Mouse (Mus musculus) heart, embryonic 16.5 days (tissue): ENCODE data around the gene Tgm1. TPM values are rescaled to one million over a fixed set of nuclear protein-coding genes. Genes with fewer than 3 reads are reported as not detected.

ENCODE experiments used
- polyA plus RNA-seq: library from polyadenylated mRNA; unstranded; fragments of >200 nt; fragmentation: Nextera tagmentation; extraction: Ambion mirVana; gene quantifications from 2 replicates; pipeline ENCODE4 v1.2.1, GENCODE M21; 2015

The Tgm1 gene
- polyA plus RNA-seq, 1 experiment from 2014 or later = 0.45 TPM

Other genes starting within 250 kb of the Tgm1 start
- 67.2 and 68.9 TPM in 2 replicates for gene Dhrs4, start 235.2 kb downstream of the Tgm1 start, polyA plus RNA-seq
- gene Carmil3, start 223.3 kb downstream of the Tgm1 start, polyA plus RNA-seq = 1.3 and 1.9 TPM in 2 replicates
- 0.21 and 0.24 TPM in 2 replicates for gene Cpne6, start 203.5 kb downstream of the Tgm1 start, polyA plus RNA-seq
- gene Nrl, start 188.9 kb downstream of the Tgm1 start, polyA plus RNA-seq = 0.05 TPM in 1 of 2 replicates, not detected in the other
- 36.8 and 42.8 TPM in 2 replicates for gene Pck2, start 173.7 kb downstream of the Tgm1 start, polyA plus RNA-seq
- gene Dcaf11, start 153.9 kb downstream of the Tgm1 start, polyA plus RNA-seq = 75.1 and 75.5 TPM in 2 replicates
- 1.2 and 1.5 TPM in 2 replicates for gene A730061H03Rik, start 153.5 kb downstream of the Tgm1 start, polyA plus RNA-seq
- gene Fitm1, start 138.3 kb downstream of the Tgm1 start, polyA plus RNA-seq = 79.4 and 85.6 TPM in 2 replicates
- 223 and 227 TPM in 2 replicates for gene Psme1, start 135.8 kb downstream of the Tgm1 start, polyA plus RNA-seq
- 24.0 and 26.5 TPM in 2 replicates for gene Emc9, start 128.6 kb downstream of the Tgm1 start, polyA plus RNA-seq
- 207 TPM in 2 replicates for gene Psme2, start 122.8 kb downstream of the Tgm1 start, polyA plus RNA-seq
- 15.7 and 18.6 TPM in 2 replicates for gene Rnf31, start 122.2 kb downstream of the Tgm1 start, polyA plus RNA-seq
- 11.5 and 15.3 TPM in 2 replicates for gene Irf9, start 110.4 kb downstream of the Tgm1 start, polyA plus RNA-seq
- 4.8 and 7.3 TPM in 2 replicates for gene Rec8, start 95.9 kb downstream of the Tgm1 start, polyA plus RNA-seq
- gene Ipo4, start 78.0 kb downstream of the Tgm1 start, polyA plus RNA-seq = 64.8 and 70.8 TPM in 2 replicates
- 0.59 and 0.61 TPM in 2 replicates for gene Gm49378, start 76.0 kb downstream of the Tgm1 start, polyA plus RNA-seq
- gene Tm9sf1, start 70.1 kb downstream of the Tgm1 start, polyA plus RNA-seq = 90.8 and 99.0 TPM in 2 replicates
- 0.22 and 0.45 TPM in 2 replicates for gene Tssk4, start 63.7 kb downstream of the Tgm1 start, polyA plus RNA-seq
- gene Mdp1, start 53.4 kb downstream of the Tgm1 start, polyA plus RNA-seq = 93.7 and 96.5 TPM in 2 replicates
- 43.0 and 43.9 TPM in 2 replicates for gene Gmpr2, start 42.0 kb downstream of the Tgm1 start, polyA plus RNA-seq
- gene Nedd8, start 41.8 kb downstream of the Tgm1 start, polyA plus RNA-seq = 444 and 466 TPM in 2 replicates
- gene Tinf2, start 32.1 kb downstream of the Tgm1 start, polyA plus RNA-seq = 27.5 and 30.0 TPM in 2 replicates
- 22.0 and 25.6 TPM in 2 replicates for gene Rabggta, start 8.3 kb upstream of the Tgm1 start, polyA plus RNA-seq
- 71.1 and 76.3 TPM in 2 replicates for gene Dhrs1, start 31.8 kb upstream of the Tgm1 start, polyA plus RNA-seq
- gene Nop9, start 31.8 kb upstream of the Tgm1 start, polyA plus RNA-seq = 21.5 and 22.7 TPM in 2 replicates
- 1.3 and 1.8 TPM in 2 replicates for gene Cideb, start 44.5 kb upstream of the Tgm1 start, polyA plus RNA-seq
- gene Ltb4r2, start 47.5 kb upstream of the Tgm1 start, polyA plus RNA-seq = 0.20 and 0.32 TPM in 2 replicates
- 0.59 and 0.66 TPM in 2 replicates for gene Ltb4r1, start 52.0 kb upstream of the Tgm1 start, polyA plus RNA-seq
- gene Adcy4, start 70.2 kb upstream of the Tgm1 start, polyA plus RNA-seq = 15.3 and 17.5 TPM in 2 replicates
- gene Ripk3, start 74.9 kb upstream of the Tgm1 start, polyA plus RNA-seq = 17.8 and 20.8 TPM in 2 replicates
- gene Nfatc4, start 109.2 kb upstream of the Tgm1 start, polyA plus RNA-seq = 9.7 and 14.4 TPM in 2 replicates
- gene Nynrin, start 140.1 kb upstream of the Tgm1 start, polyA plus RNA-seq = 11.1 and 13.7 TPM in 2 replicates
- 0.59 and 0.69 TPM in 2 replicates for gene Cbln3, start 170.5 kb upstream of the Tgm1 start, polyA plus RNA-seq
- gene Khnyn, start 171.0 kb upstream of the Tgm1 start, polyA plus RNA-seq = 9.8 and 11.2 TPM in 2 replicates
- gene Sdr39u1, start 186.4 kb upstream of the Tgm1 start, polyA plus RNA-seq = 59.6 and 59.9 TPM in 2 replicates
- gene Cma1, start 230.7 kb upstream of the Tgm1 start, polyA plus RNA-seq = 8.1 and 8.3 TPM in 2 replicates
- gene Cma2, start 237.1 kb upstream of the Tgm1 start, polyA plus RNA-seq = not detected in 2 replicates